Mouse (Mus musculus) limb, embryonic 10.5 days (tissue): ENCODE measurements around the gene Serinc3. TPM values are rescaled to one million over a fixed set of nuclear protein-coding genes. Genes with fewer than 3 reads are reported as not detected.

Experiments
- DNase-seq: peaks from one replicate; pipeline ENCODE4 v3.0.0-alpha.2; 2017; ENCODE audit warnings: low spot score
- H3K27ac ChIP-seq: fragments of 300-500 bp; sonication (generic); 2 replicates; pipeline ENCODE4 v1.5.1; 2016; ENCODE audit warnings: mild to moderate bottlenecking
- H3K27me3 ChIP-seq: fragments of 300-500 bp; sonication (generic); 2 replicates; pipeline ENCODE4 v1.6.1; 2016; ENCODE audit warnings: low read depth, mild to moderate bottlenecking; ENCODE audit not compliant: poor library complexity, severe bottlenecking
- H3K36me3 ChIP-seq: fragments of 300-500 bp; sonication (generic); 2 replicates; pipeline ENCODE4 v1.6.1; 2016; ENCODE audit warnings: mild to moderate bottlenecking, moderate library complexity
- H3K4me1 ChIP-seq: fragments of 300-500 bp; sonication (generic); 2 replicates; pipeline ENCODE4 v1.6.1; 2016
- H3K4me3 ChIP-seq: fragments of 300-500 bp; sonication (generic); 2 replicates; pipeline ENCODE4 v1.5.1; 2016; ENCODE audit warnings: mild to moderate bottlenecking, moderate library complexity
- H3K9me3 ChIP-seq: fragments of 300-500 bp; sonication (generic); replicated peaks from 2 replicates; pipeline ENCODE4 v1.6.1; 2016; ENCODE audit warnings: mild to moderate bottlenecking
- WGBS: fragments of 180-500 bp; shearing (Covaris S2); methylation state at CpG from one replicate; pipeline ENCODE4 v1.1.7; 2016; 5-methylcytosine and 5-hydroxymethylcytosine counted together
- polyA plus RNA-seq: library from polyadenylated mRNA; unstranded; fragments of >200 nt; fragmentation: Nextera tagmentation; extraction: Ambion mirVana; gene quantifications from 2 replicates; pipeline ENCODE4 v1.2.1, GENCODE M21; 2016

Serinc3 gene
- polyA plus RNA-seq, 1 experiment from 2014 or later: 20.4 TPM

- peaks cover 86% of the 10 kb centered on the region for H3K36me3 ChIP-seq
- no peak for DNase-seq
- no peak overlapping the region for H3K27ac ChIP-seq
- H3K27me3 ChIP-seq: no peaks in the 10 kb centered on the region
- no peaks in the 10 kb centered on the region for H3K9me3 ChIP-seq
- H3K4me1 ChIP-seq: no peaks in the 10 kb centered on the region
- no peak overlapping the region for H3K4me3 ChIP-seq
- 94% methylated on average over 5 of the region's 5 CpGs for WGBS
Observed at GRCm38 (mm10) chr2:163613206-163613605, 31.7 kb downstream of the Serinc3 start.

DNA sequence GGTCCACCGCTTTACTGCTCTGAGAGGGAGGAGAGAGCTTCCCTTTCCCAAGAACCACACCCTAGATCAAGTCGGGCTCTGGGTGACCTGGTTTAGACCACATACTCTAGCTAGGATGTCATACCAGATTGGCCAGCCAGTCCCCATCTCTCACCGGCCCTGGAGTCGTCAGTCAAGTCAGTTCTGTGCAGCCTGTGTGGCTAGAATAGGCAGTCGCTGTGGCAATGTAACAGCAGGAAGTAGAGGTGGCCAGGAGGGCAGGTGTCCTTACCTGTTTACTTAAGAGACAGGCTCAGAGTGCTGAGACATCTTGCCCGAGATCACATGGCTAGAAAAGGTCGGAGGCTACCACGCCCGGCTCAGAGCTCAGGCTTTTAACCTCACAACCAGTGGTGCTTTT is 33.8 kb downstream of the Serinc3 start:
- Histone ChIP-seq H3K4me3 (no peak overlapping the region), H3K27me3 (no peaks in the 10 kb centered on the region), H3K4me1 (no peaks in the 10 kb centered on the region), H3K27ac (no peak overlapping the region), H3K9me3 (no peaks in the 10 kb centered on the region), H3K36me3 (peaks cover 73% of the 10 kb centered on the region)
- 71% methylated on average over 9 of the region's 9 CpGs for WGBS
- no peak for DNase-seq

- Histone ChIP-seq H3K9me3 (no peaks in the 10 kb centered on the region), H3K4me1 (no peaks in the 10 kb centered on the region), H3K27me3 (no peaks in the 10 kb centered on the region), H3K36me3 (peaks cover 56% of the 10 kb centered on the region), H3K4me3 (no peak overlapping the region), H3K27ac (no peak overlapping the region)
- DNase-seq: no peak
- WGBS: 85% methylated on average over 12 of the region's 12 CpGs
Observed at GRCm38 (mm10) chr2:163609281-163609975, 35.5 kb downstream of the Serinc3 start.

- no peaks in the 10 kb centered on the region for H3K27me3 ChIP-seq
- H3K4me3 ChIP-seq: no peak overlapping the region
- H3K9me3 ChIP-seq: no peaks in the 10 kb centered on the region
- DNase-seq: no peak
- H3K36me3 ChIP-seq: peaks cover 42% of the 10 kb centered on the region
- WGBS: 92% methylated on average over 7 of the region's 7 CpGs
- H3K4me1 ChIP-seq: peaks cover 4% of the 10 kb centered on the region
- H3K27ac ChIP-seq: no peak overlapping the region
Observed at GRCm38 (mm10) chr2:163608008-163608407, 36.9 kb downstream of the Serinc3 start.

- 83% methylated on average over 7 of the region's 7 CpGs for WGBS
- DNase-seq: no peak
Observed at GRCm38 (mm10) chr2:163606161-163606560, 38.8 kb downstream of the Serinc3 start.

GRCm38 (mm10) chr2:163602101-163602971 is 42.6 kb downstream of the Serinc3 start, which contains the start of gene Ttpal:
Gene Ttpal, plus strand, starts transcription at chr2:163602314.
- 2% methylated on average over 57 of the region's 57 CpGs for WGBS
- no peaks in the 10 kb centered on the region; the same call in 1 of the 2 replicates for H3K36me3 ChIP-seq
- peak; percentile 93 for DNase-seq
- peak within 1 kb of the TSS; percentile 97 for H3K27ac ChIP-seq
- H3K4me1 ChIP-seq: peaks cover 14% of the 10 kb centered on the region
- H3K4me3 ChIP-seq: peak within 1 kb of the TSS; percentile 88
- H3K27me3 ChIP-seq: no peaks in the 10 kb centered on the region
- H3K9me3 ChIP-seq: no peaks in the 10 kb centered on the region

More at GRCm38 (mm10) chr2:163606161-163606560, 38.8 kb downstream of the Serinc3 start:
- Histone ChIP-seq H3K9me3 (no peaks in the 10 kb centered on the region), H3K36me3 (peaks cover 23% of the 10 kb centered on the region), H3K27me3 (no peaks in the 10 kb centered on the region), H3K4me3 (no peak overlapping the region), H3K4me1 (peaks cover 14% of the 10 kb centered on the region), H3K27ac (no peak overlapping the region)

DNA sequence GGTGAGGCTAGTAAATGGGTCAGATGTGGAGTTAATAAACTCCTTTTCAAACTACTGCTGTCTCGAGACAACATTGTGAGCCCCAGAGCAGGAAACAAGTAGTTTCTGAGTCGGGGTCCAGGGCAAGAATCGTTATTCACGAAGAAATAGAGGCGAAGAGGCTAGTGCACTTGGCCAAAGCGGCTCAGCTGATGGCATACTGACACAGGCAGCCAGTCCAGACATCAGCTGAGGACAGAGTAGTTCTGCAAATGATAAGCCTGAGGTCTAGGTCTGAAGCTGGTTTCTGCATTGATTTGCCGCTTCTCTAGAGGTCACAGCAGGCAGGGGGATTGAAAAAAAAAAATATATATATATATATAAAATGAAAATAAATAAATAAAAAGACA is 43.2 kb downstream of the Serinc3 start:
- Histone ChIP-seq H3K27ac (no peak overlapping the region), H3K36me3 (no peaks in the 10 kb centered on the region), H3K4me3 (peak overlapping the region; percentile 88; the same call in 1 of the 2 replicates), H3K4me1 (peaks cover 14% of the 10 kb centered on the region), H3K27me3 (no peaks in the 10 kb centered on the region), H3K9me3 (no peaks in the 10 kb centered on the region)
- 74% methylated on average over 7 of the region's 7 CpGs for WGBS
- no peak for DNase-seq

- Histone ChIP-seq H3K36me3 (no peaks in the 10 kb centered on the region), H3K9me3 (no peaks in the 10 kb centered on the region), H3K4me3 (no peak overlapping the region), H3K27ac (no peak overlapping the region), H3K27me3 (no peaks in the 10 kb centered on the region), H3K4me1 (peaks cover 14% of the 10 kb centered on the region)
- no peak for DNase-seq
- WGBS: 93% methylated on average over 7 of the region's 7 CpGs
Observed at GRCm38 (mm10) chr2:163601066-163601465, 43.9 kb downstream of the Serinc3 start.

- Histone ChIP-seq H3K4me1 (peaks cover 14% of the 10 kb centered on the region), H3K9me3 (no peaks in the 10 kb centered on the region), H3K4me3 (no peak overlapping the region), H3K27ac (no peak overlapping the region), H3K36me3 (no peaks in the 10 kb centered on the region), H3K27me3 (no peaks in the 10 kb centered on the region)
- 6% methylated on average over 1 of the region's 1 CpGs for WGBS
- DNase-seq: peak; percentile 72
Observed at GRCm38 (mm10) chr2:163599226-163599625, 45.7 kb downstream of the Serinc3 start.

DNA sequence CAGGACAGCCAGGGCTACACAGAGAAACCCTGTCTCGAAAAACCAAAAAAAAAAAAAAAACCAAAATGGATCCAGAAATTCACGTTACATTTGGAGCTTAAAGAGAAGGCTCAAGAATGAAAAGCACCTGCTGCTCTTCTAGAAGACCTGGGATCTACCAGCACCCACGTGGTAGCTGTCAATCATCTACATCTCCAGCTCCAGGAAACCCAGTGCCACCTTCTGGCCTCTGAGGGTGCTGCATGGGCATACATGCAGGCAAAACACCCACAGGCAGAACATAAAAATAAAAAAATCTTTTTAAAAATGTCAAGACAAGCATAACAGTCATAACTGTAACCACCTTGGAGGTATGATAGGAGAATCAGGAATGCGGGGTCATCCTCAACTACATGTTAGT is 47.3 kb downstream of the Serinc3 start:
- 55% methylated on average over 4 of the region's 4 CpGs for WGBS
- DNase-seq: no peak
- Histone ChIP-seq H3K4me3 (no peak overlapping the region), H3K27ac (no peak overlapping the region), H3K9me3 (no peaks in the 10 kb centered on the region), H3K36me3 (no peaks in the 10 kb centered on the region), H3K4me1 (peaks cover 7% of the 10 kb centered on the region), H3K27me3 (no peaks in the 10 kb centered on the region)

DNA sequence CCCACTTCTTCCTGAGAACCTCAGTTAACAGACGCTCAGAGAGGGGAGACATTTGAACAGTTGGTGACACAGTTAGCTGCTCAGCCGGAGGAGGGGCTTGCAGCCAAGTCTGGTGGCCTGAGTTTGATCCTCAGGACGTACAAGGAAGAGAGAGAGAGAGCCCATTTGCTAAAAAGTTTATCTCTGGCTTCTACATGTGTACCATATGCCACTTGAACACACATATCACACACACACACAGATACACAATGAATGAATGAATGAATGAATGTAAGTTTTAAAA is 48.1 kb downstream of the Serinc3 start:
- H3K4me3 ChIP-seq: no peak overlapping the region
- DNase-seq: no peak
- no peaks in the 10 kb centered on the region for H3K9me3 ChIP-seq
- H3K27ac ChIP-seq: no peak overlapping the region
- 67% methylated on average over 3 of the region's 3 CpGs for WGBS
- H3K27me3 ChIP-seq: no peaks in the 10 kb centered on the region
- no peaks in the 10 kb centered on the region for H3K36me3 ChIP-seq
- H3K4me1 ChIP-seq: peaks cover 3% of the 10 kb centered on the region; the same call in 1 of the 2 replicates

DNA sequence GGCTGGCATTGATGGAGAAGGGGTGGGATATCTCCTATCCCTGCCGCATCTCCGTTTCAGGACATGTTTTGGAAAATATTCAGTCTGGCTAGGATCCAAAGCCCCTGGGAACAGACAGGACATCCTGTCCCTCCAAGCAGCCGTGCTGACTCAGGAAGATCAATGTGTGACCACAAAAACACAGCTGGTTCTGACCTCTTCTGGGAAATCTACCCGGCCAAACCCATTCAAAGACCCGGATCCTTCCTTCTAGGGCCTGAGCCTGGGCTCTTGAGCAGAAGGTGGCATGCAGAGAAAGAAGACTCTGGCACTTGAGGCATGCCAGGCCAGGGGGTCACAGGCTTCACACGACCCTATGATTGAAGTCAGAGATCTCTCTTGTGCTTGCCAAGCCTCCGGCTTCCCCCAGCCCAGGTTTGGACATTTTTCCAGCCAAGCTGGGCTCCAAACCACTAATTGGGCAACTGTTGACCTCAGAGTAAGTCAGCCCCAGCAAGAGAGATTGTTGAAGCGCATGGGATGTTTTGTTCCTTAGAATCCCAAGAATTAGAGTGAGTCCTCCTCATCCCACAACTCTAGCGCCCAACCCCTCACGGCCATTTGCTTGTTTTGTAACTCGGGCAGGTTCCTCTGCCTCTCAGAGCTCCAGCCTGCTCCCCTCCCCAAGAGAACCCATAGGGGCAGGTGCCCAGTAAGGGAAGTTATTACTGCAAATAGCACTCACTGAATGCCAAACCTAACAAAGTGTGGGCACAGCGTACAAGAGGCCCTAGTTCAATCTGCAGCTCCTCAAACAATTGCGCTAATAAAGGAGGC is 48.7 kb downstream of the Serinc3 start:
- DNase-seq: no peak
- Histone ChIP-seq H3K27me3 (no peaks in the 10 kb centered on the region), H3K9me3 (no peaks in the 10 kb centered on the region), H3K27ac (no peak overlapping the region), H3K36me3 (no peaks in the 10 kb centered on the region), H3K4me3 (no peak overlapping the region), H3K4me1 (no peaks in the 10 kb centered on the region)
- WGBS: 82% methylated on average over 13 of the region's 13 CpGs
